Mouse (Mus musculus) frontal cortex, postnatal 36 days (tissue): ENCODE data around the gene Prkcsh.

Source experiments
- DNase-seq, 2 experiments: peaks; one replicate each; pipeline ENCODE4 v3.0.0; 2022; ENCODE audit warnings: low spot score in 2 of 2

The Prkcsh gene

GRCm38 (mm10) chr9:22002194-22003162, at the start of gene Prkcsh, which contains the start of gene Ccdc151:
Gene Prkcsh (plus strand): TSS chr9:22002806.
Gene Ccdc151 (minus strand): TSS chr9:22002634.
- DNase-seq = peak; percentile 99

GRCm38 (mm10) chr9:21953600-21953999, 49.0 kb upstream of the Prkcsh start:
- peak; percentile 60 to 73 for DNase-seq

- no peak for DNase-seq
Measured at GRCm38 (mm10) chr9:21954635-21955034, 48.0 kb upstream of the Prkcsh start.

- no peak for DNase-seq
Measured at GRCm38 (mm10) chr9:21955225-21955569, 47.4 kb upstream of the Prkcsh start.

- DNase-seq = peak; percentile 100
Measured at GRCm38 (mm10) chr9:21955570-21956281, 46.9 kb upstream of the Prkcsh start, which contains the start of gene Swsap1. Gene Swsap1 (plus strand): TSS chr9:21955755.

- DNase-seq = no peak
Measured at GRCm38 (mm10) chr9:21958372-21958771, 44.2 kb upstream of the Prkcsh start.

GRCm38 (mm10) chr9:21959244-21959643, 43.4 kb upstream of the Prkcsh start:
- no peak for DNase-seq

GRCm38 (mm10) chr9:21960135-21960534, 42.5 kb upstream of the Prkcsh start:
- no peak for DNase-seq

GRCm38 (mm10) chr9:21960558-21961208, 41.9 kb upstream of the Prkcsh start:
- DNase-seq = no peak

GRCm38 (mm10) chr9:21961366-21961980, 41.1 kb upstream of the Prkcsh start:
- no peak for DNase-seq

- DNase-seq = no peak
Measured at GRCm38 (mm10) chr9:21962010-21962409, 40.6 kb upstream of the Prkcsh start.

- peak; percentile 78 for DNase-seq
Measured at GRCm38 (mm10) chr9:21962416-21963059, 40.1 kb upstream of the Prkcsh start.

- no peak for DNase-seq
Measured at GRCm38 (mm10) chr9:21963417-21963816, 39.2 kb upstream of the Prkcsh start, which contains the start of gene Epor. Gene Epor (minus strand): TSS chr9:21963506.

GRCm38 (mm10) chr9:21968883-21969282, 33.7 kb upstream of the Prkcsh start:
- DNase-seq = no peak

- no peak for DNase-seq
Measured at GRCm38 (mm10) chr9:21969304-21969703, 33.3 kb upstream of the Prkcsh start.

- DNase-seq = no peak
Measured at GRCm38 (mm10) chr9:21976626-21977175, 25.9 kb upstream of the Prkcsh start.

- DNase-seq = no peak
Measured at GRCm38 (mm10) chr9:21977331-21977730, 25.3 kb upstream of the Prkcsh start.

GRCm38 (mm10) chr9:21977972-21978371, 24.6 kb upstream of the Prkcsh start:
- no peak for DNase-seq

GRCm38 (mm10) chr9:21978398-21979128, 24.0 kb upstream of the Prkcsh start:
- DNase-seq = no peak

- DNase-seq = no peak
Measured at GRCm38 (mm10) chr9:21983911-21984310, 18.7 kb upstream of the Prkcsh start.
